ENCODE assay signal across 8 mouse cellular contexts in genomic region chr4:138327891-138328470, GRCm38 (mm10). TPM values are rescaled to one million over a fixed set of nuclear protein-coding genes. Genes with fewer than 3 reads are reported as not detected.
DNase-seq lines count a peak whose midpoint lies in the region; ATAC-seq and TF ChIP-seq lines count a peak whose summit lies in the region.

No protein-coding gene starts in this region.

- H3K27me3 ChIP-seq in hindbrain, embryonic 10.5 days (ENCODE audit: insufficient read depth, poor library complexity, severe bottlenecking): peaks cover 14% of the 10 kb centered on the region

- H3K36me3 ChIP-seq in hindbrain, embryonic 10.5 days: no peaks in the 10 kb centered on the region
- H3K36me3 ChIP-seq in macrophage (ENCODE audit: inconsistent target): no peaks in the 10 kb centered on the region

- no peak for ATAC-seq in inflammation-experienced regulatory T-cells, adult 6 months
- no peak for ATAC-seq in activated CD4-positive, CD25-positive, alpha-beta regulatory T cell, adult 4 months

- intact Hi-C loops in left cerebral cortex, adult 2 months (cut with DNase I): loop anchor here (2.0 kb wide), 1 partner anchor 51 kb away; no protein-coding TSS in a partner anchor

- H3K9me3 ChIP-seq in hindbrain, embryonic 10.5 days: no peaks in the 10 kb centered on the region

- H3K27ac ChIP-seq in hindbrain, embryonic 10.5 days: peak overlapping the region; percentile 56
- H3K27ac ChIP-seq in macrophage: peak overlapping the region; percentile 17; the same call in 1 of the 2 replicates
- H3K27ac ChIP-seq in left cerebral cortex, adult 2 months: no peak overlapping the region

- 79% methylated on average over 7 of the region's 7 CpGs for WGBS in hindbrain, embryonic 10.5 days
- 67% methylated on average over 7 of the region's 7 CpGs for WGBS in macrophage (ENCODE audit: missing documents)

- H3K79me2 ChIP-seq in macrophage (ENCODE audit: inconsistent target): no peaks in the 10 kb centered on the region; the same call in 1 of the 2 replicates

- H3K4me3 ChIP-seq in hindbrain, embryonic 10.5 days: peak overlapping the region; percentile 42
- H3K4me3 ChIP-seq in macrophage (ENCODE audit: inconsistent target): peak overlapping the region; percentile 20; the same call in 1 of the 2 replicates
- H3K4me3 ChIP-seq in left cerebral cortex, adult 2 months: no peak overlapping the region

- peaks cover 42% of the 10 kb centered on the region for H3K4me1 ChIP-seq in hindbrain, embryonic 10.5 days (replicated peaks)

- DNase-seq in embryo, embryonic 10.5 days (ENCODE audit: low spot score): peak; percentile 5
- DNase-seq in embryo, embryonic 10 days (ENCODE audit: low spot score): no peak
- DNase-seq in CD4-positive, CD25-positive, alpha-beta regulatory T cell, adult 2 months (ENCODE audit: low read depth, low spot score): peak; percentile 65
- DNase-seq in hindbrain, embryonic 10.5 days (ENCODE audit: low spot score): no peak
- DNase-seq in left cerebral cortex, adult 2 months (ENCODE audit: extremely low spot score in 1 of 2, low spot score in 2 of 2): no peak

- TF ChIP-seq CTCF in left cerebral cortex, adult 2 months (IDR thresholded peaks at IDR 0.05): no peak

RNA-seq across cellular contexts. Expression of gene Pink1, which starts 1.9 kb away (rescaled TPM):
- polyA plus RNA-seq in hindbrain, embryonic 10.5 days (2016; fragmentation: Nextera tagmentation; extraction: Ambion mirVana): 35.0 and 52.2 TPM in 2 replicates
- total RNA-seq in macrophage (2018; cell fraction: chromatin; rRNA removed): 10 to 100 TPM in 7 of 26 experiments, 1 to 10 TPM in 19; 1.3 to 30.2 (median 4.3) TPM
- 10 to 100 TPM; 14.2 to 82.9 (median 37.5) TPM for total RNA-seq in macrophage (2018; cell fraction: cytosol; rRNA removed)
- total RNA-seq in macrophage (2018; cell fraction: nucleus; rRNA removed): 10 to 100 TPM in 14 of 26 experiments, 1 to 10 TPM in 12; 5.7 to 41.2 (median 11.3) TPM
- polyA plus RNA-seq in macrophage (2018): 22.5 to 70.3 TPM (median 44.1 TPM) in 3 replicates
- 10 to 100 TPM in 2 of 3 experiments, 1 to 10 TPM in 1; 6.0 to 24.7 (median 10.8) TPM for polyA plus RNA-seq in inflammation-experienced regulatory T-cells, adult 6 months (2017; shearing (Covaris generic))
- total RNA-seq in left cerebral cortex, adult 2 months (2021): 100 to 1,000 TPM; 302 to 313 TPM
- 10 to 100 TPM in 1 of 2 experiments, 1 to 10 TPM in 1; 5.6 to 15.3 TPM for polyA plus RNA-seq in activated CD4-positive, CD25-positive, alpha-beta regulatory T cell, adult 4 months (2017; shearing (Covaris generic))

RNA-seq across cellular contexts. Expression of gene Ddost, which starts 23.5 kb away (rescaled TPM):
- polyA plus RNA-seq in hindbrain, embryonic 10.5 days (2016; fragmentation: Nextera tagmentation; extraction: Ambion mirVana): 274 and 292 TPM in 2 replicates
- total RNA-seq in macrophage (2018; cell fraction: chromatin; rRNA removed): 10 to 100 TPM in 10 of 26 experiments, 1 to 10 TPM in 16; 3.1 to 32.6 (median 9.6) TPM
- total RNA-seq in macrophage (2018; cell fraction: cytosol; rRNA removed): 100 to 1,000 TPM in 20 of 26 experiments, 10 to 100 TPM in 6; 86.3 to 128 (median 110) TPM
- 100 to 1,000 TPM in 3 of 26 experiments, 10 to 100 TPM in 23; 24.8 to 118 (median 73.5) TPM for total RNA-seq in macrophage (2018; cell fraction: nucleus; rRNA removed)
- polyA plus RNA-seq in macrophage (2018): 99.5 to 135 TPM (median 111 TPM) in 3 replicates
- polyA plus RNA-seq in inflammation-experienced regulatory T-cells, adult 6 months (2017; shearing (Covaris generic)): 100 to 1,000 TPM; 101 to 118 (median 104) TPM
- 10 to 100 TPM; 82.4 to 88.9 TPM for total RNA-seq in left cerebral cortex, adult 2 months (2021)
- 100 to 1,000 TPM in 1 of 2 experiments, 10 to 100 TPM in 1; 91.1 to 119 TPM for polyA plus RNA-seq in activated CD4-positive, CD25-positive, alpha-beta regulatory T cell, adult 4 months (2017; shearing (Covaris generic))

RNA-seq across cellular contexts. Expression of gene Cda, which starts 39.8 kb away (rescaled TPM):
- polyA plus RNA-seq in hindbrain, embryonic 10.5 days (2016; fragmentation: Nextera tagmentation; extraction: Ambion mirVana): 2.2 and 4.1 TPM in 2 replicates
- total RNA-seq in macrophage (2018; cell fraction: chromatin; rRNA removed): not detected
- total RNA-seq in macrophage (2018; cell fraction: cytosol; rRNA removed): under 1 TPM in 5 of 26 experiments, not detected in 21; 0.19 to 0.42 (median 0.32) TPM
- not detected for total RNA-seq in macrophage (2018; cell fraction: nucleus; rRNA removed)
- not detected in 3 replicates for polyA plus RNA-seq in macrophage (2018)
- not detected for polyA plus RNA-seq in inflammation-experienced regulatory T-cells, adult 6 months (2017; shearing (Covaris generic))
- total RNA-seq in left cerebral cortex, adult 2 months (2021): 1 to 10 TPM; 3.8 to 4.0 TPM
- not detected for polyA plus RNA-seq in activated CD4-positive, CD25-positive, alpha-beta regulatory T cell, adult 4 months (2017; shearing (Covaris generic))

Comparison
In these comparisons a context has a peak if more than half of its experiments do, and no peak if none do; other contexts are left out.
1. DNase-seq: peak in embryo, embryonic 10.5 days (single experiment) and CD4-positive, CD25-positive, alpha-beta regulatory T cell, adult 2 months (single experiment); none in embryo, embryonic 10 days (single experiment), hindbrain, embryonic 10.5 days (single experiment) and left cerebral cortex, adult 2 months (0 of 2).